Mouse (Mus musculus): ENCODE measurements around the gene Abcg2. TPM values are rescaled to one million over a fixed set of nuclear protein-coding genes. Genes with fewer than 3 reads are reported as not detected.

Gene Abcg2
- total and polyA plus RNA-seq, 3 experiments: 16.6 to 39.9 (median 25.0) TPM

GRCm38 (mm10) chr6:58638566-58638965 lies 54.2 kb downstream of the Abcg2 start:
- H3K27me3 ChIP-seq (replicated peaks): no peaks in the 10 kb centered on the region
- dilution Hi-C loops (cut with MboI; ENCODE audit: extremely low pct_ligation_motif_present, extremely low pct_unique_long_range_greater_than_20kb, low sequenced_read_pairs) (no loop called here), in situ Hi-C loops (cut with MboI; ENCODE audit: low pct_ligation_motif_present, low pct_unique_long_range_greater_than_20kb, low sequenced_read_pairs) (loop anchor here (25.0 kb wide), 1 partner anchor 124 kb away; no protein-coding TSS in a partner anchor)
- H3K4me1 ChIP-seq (ENCODE audit: control insufficient read depth in 1 of 2, insufficient read depth in 2 of 2): peaks cover 0 to 13% of the 10 kb centered on the region in 2 experiments; a peak in 2 of 4 replicates
- H3K4me2 ChIP-seq (ENCODE audit: insufficient read depth, low read depth, poor library complexity, severe bottlenecking): no peak overlapping the region
- H3K27ac ChIP-seq (ENCODE audit: insufficient read depth, low read depth): no peak overlapping the region
- H3K36me3 ChIP-seq (replicated peaks in 1 of 2; ENCODE audit: control insufficient read depth in 1 of 2, insufficient read depth in 1 of 2, low read length in 1 of 2): no peaks in the 10 kb centered on the region
- TF ChIP-seq POLR2AphosphoS2 (IDR thresholded peaks at IDR 0.05; ENCODE audit: low read depth, low read length) (no peak), MAZ (IDR thresholded peaks at IDR 0.05; ENCODE audit: low read depth, low read length) (no peak), USF1 (IDR thresholded peaks at IDR 0.05; ENCODE audit: low read depth, low read length) (no peak), EP300 (IDR thresholded peaks at IDR 0.05; ENCODE audit: low read length) (no peak), SIN3A (IDR thresholded peaks at IDR 0.05; ENCODE audit: low read length) (no peak), BHLHE40 (IDR thresholded peaks at IDR 0.05; ENCODE audit: low read depth, low read length) (no peak), ETS1 (conservative IDR thresholded peaks at IDR 0.05; ENCODE audit: low read depth, low read length) (no peak), SMC3 (IDR thresholded peaks at IDR 0.05; ENCODE audit: low read depth, low read length) (no peak), MAFK (IDR thresholded peaks at IDR 0.05; ENCODE audit: insufficient replicate concordance, low read length) (no peak), JUN (IDR thresholded peaks at IDR 0.05; ENCODE audit: insufficient read depth, low read depth, low read length) (no peak), MYC (IDR thresholded peaks at IDR 0.05; ENCODE audit: low read depth, low read length) (no peak), USF2 (conservative IDR thresholded peaks at IDR 0.05; ENCODE audit: low read depth, low read length) (no peak), HCFC1 (IDR thresholded peaks at IDR 0.05; ENCODE audit: low read depth, low read length) (no peak), JUND (conservative IDR thresholded peaks at IDR 0.05; ENCODE audit: low read depth, low read length) (no peak), ZNF384 (IDR thresholded peaks at IDR 0.05; ENCODE audit: low read depth, low read length) (no peak), ZC3H11A (IDR thresholded peaks at IDR 0.05; ENCODE audit: low read depth, low read length) (no peak), MXI1 (IDR thresholded peaks at IDR 0.05; ENCODE audit: low read depth, low read length) (no peak)
- no peaks in the 10 kb centered on the region for H3K9me3 ChIP-seq (replicated peaks; ENCODE audit: low read length)
- DNase-seq (ENCODE audit: extremely low read depth): no peak
- no peaks in the 10 kb centered on the region for H3K79me2 ChIP-seq (replicated peaks; ENCODE audit: control insufficient read depth, extremely low read depth, insufficient read depth, poor library complexity, severe bottlenecking)
- H3K9ac ChIP-seq (ENCODE audit: insufficient read depth, low read depth): no peak overlapping the region
- H3K4me3 ChIP-seq (replicated peaks in 1 of 3; ENCODE audit: low read depth in 2 of 3, low read length in 2 of 3, poor library complexity in 1 of 3): no peak overlapping the region

DNA sequence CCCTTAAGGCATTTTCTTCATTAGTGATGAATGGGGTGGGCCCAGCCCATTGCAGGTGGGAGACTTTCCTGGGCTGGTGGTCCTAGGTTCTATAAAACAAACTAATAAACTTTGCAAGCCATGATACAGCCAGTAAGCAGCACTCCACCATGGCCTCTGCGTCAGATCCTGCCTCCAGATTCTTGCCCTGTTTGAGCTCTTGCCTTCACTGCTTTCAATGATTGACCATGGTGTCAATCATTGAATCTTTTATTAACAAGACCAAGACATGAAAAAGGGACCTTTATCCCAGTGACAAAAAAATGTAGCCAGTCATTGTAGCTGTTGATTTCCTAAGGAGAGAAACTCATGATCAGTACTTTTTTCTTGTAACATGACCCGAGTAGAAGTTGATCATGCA lies 55.1 kb downstream of the Abcg2 start:
- dilution Hi-C loops (cut with MboI; ENCODE audit: extremely low pct_ligation_motif_present, extremely low pct_unique_long_range_greater_than_20kb, low sequenced_read_pairs) (no loop called here), in situ Hi-C loops (cut with MboI; ENCODE audit: low pct_ligation_motif_present, low pct_unique_long_range_greater_than_20kb, low sequenced_read_pairs) (loop anchor here (25.0 kb wide), 1 partner anchor 123 kb away; no protein-coding TSS in a partner anchor)
- Histone ChIP-seq H3K4me3 (replicated peaks in 1 of 3; ENCODE audit: low read depth in 2 of 3, low read length in 2 of 3, poor library complexity in 1 of 3) (no peak overlapping the region), H3K4me2 (ENCODE audit: insufficient read depth, low read depth, poor library complexity, severe bottlenecking) (no peak overlapping the region), H3K27me3 (replicated peaks) (no peaks in the 10 kb centered on the region), H3K9ac (ENCODE audit: insufficient read depth, low read depth) (no peak overlapping the region), H3K79me2 (replicated peaks; ENCODE audit: control insufficient read depth, extremely low read depth, insufficient read depth, poor library complexity, severe bottlenecking) (no peaks in the 10 kb centered on the region), H3K4me1 (ENCODE audit: control insufficient read depth in 1 of 2, insufficient read depth in 2 of 2) (peaks cover 0 to 11% of the 10 kb centered on the region in 2 experiments; a peak in 2 of 4 replicates), H3K27ac (ENCODE audit: insufficient read depth, low read depth) (no peak overlapping the region), H3K36me3 (replicated peaks in 1 of 2; ENCODE audit: control insufficient read depth in 1 of 2, insufficient read depth in 1 of 2, low read length in 1 of 2) (no peaks in the 10 kb centered on the region), H3K9me3 (replicated peaks; ENCODE audit: low read length) (no peaks in the 10 kb centered on the region)
- TF ChIP-seq NRF1 (IDR thresholded peaks at IDR 0.05; ENCODE audit: low read depth, low read length): no peak
- no peak for TF ChIP-seq EP300 (IDR thresholded peaks at IDR 0.05; ENCODE audit: low read length)
- no peak for TF ChIP-seq JUN (IDR thresholded peaks at IDR 0.05; ENCODE audit: insufficient read depth, low read depth, low read length)
- TF ChIP-seq ELF1 (IDR thresholded peaks at IDR 0.05; ENCODE audit: low read depth, low read length): no peak
- TF ChIP-seq ZC3H11A (IDR thresholded peaks at IDR 0.05; ENCODE audit: low read depth, low read length): no peak
- no peak for TF ChIP-seq MAX (IDR thresholded peaks at IDR 0.05; ENCODE audit: low read length)
- no peak for DNase-seq (ENCODE audit: extremely low read depth)

All from CH12.LX (cell line).